Mouse (Mus musculus) urinary bladder, postnatal 25 days (tissue): Measurements from ENCODE around the gene Dusp13.

Source experiments
- DNase-seq: peaks from one replicate; pipeline ENCODE4 v3.0.0; 2022; ENCODE audit warnings: low spot score

The Dusp13 gene

GRCm38 (mm10) chr14:21747436-21748141 is 3.4 kb downstream of the Dusp13 start:
- no peak for DNase-seq

GRCm38 (mm10) chr14:21746846-21747245 is 4.1 kb downstream of the Dusp13 start:
- no peak for DNase-seq

DNA sequence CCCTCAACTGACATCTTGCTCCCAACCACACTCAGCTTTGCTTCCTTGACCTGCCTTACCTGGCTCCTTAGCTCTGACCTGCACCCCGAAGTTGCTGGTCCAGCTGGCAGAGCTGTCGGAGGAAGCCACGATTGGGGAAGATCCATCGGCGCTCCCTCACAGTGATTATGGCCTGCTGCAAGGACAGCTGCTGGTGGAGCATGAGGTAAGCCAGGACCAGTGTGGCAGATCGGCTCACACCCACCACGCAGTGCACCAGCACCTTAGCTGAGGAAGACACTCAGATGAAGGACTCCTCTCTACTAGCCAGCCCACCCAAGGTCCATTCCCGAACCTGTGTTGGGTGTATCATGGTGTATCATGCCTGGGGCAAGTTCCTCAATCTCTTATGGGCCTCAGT is 4.7 kb downstream of the Dusp13 start:
- DNase-seq = no peak

GRCm38 (mm10) chr14:21745149-21745548 is 5.8 kb downstream of the Dusp13 start:
- DNase-seq = no peak

DNA sequence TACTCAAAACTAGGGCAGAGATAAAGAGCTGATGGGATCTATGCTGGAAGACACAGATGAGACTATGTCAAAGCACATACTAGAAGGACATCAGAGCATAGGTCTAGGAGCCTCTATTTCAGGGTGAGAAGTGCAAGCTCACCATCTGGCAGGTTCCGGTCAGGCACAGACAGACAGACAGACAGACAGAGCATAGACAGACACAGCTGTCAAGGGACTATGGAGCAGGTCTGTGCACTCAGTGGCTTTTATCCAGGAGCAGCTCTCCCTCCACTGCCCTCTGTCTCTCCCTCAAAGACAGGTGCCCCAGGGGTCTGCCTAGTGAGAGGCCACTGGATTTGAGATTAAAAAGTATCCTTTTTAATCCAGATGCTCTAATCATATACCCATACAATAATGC is 6.8 kb downstream of the Dusp13 start:
- no peak for DNase-seq

DNA sequence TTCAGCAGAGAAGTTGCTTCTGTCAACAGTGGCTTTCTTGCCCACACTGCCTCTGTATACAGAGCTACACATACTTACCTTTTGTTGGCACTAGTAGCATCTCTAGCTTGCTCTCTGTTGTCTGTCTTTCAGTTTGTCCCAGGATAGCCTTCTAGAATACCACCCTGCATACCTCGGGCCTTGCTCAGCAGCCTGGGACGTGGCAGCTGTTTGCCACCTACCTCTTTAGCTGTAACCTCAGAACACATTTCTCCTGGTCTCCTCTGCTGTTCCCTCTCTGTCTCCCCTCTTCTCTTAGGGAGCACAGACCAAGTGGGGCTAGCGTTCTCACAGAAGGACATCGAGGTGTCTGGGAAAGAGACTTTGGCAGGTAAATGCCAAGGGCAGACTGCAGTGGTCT is 8.5 kb downstream of the Dusp13 start:
- no peak for DNase-seq

DNA sequence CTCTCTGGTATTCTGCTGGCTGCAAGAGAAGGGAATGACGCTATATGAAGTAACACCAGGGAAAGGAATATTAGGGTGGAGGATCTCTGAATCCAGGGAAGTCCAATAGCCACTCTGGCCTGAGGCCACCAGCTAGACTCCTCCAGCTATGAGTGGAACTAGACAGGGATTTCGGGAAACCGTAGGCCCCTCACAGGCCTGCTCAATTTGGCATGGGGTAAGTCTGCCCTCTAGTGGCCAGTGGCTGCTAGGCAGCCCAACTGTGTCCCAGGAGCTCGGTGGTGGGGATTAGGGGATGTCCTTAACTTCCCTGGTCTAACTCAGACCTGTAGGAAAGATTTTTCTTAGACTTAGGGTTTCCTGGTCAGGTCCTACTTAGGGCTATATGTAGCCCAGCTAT is 9.2 kb downstream of the Dusp13 start:
- peak; percentile 78 for DNase-seq

DNA sequence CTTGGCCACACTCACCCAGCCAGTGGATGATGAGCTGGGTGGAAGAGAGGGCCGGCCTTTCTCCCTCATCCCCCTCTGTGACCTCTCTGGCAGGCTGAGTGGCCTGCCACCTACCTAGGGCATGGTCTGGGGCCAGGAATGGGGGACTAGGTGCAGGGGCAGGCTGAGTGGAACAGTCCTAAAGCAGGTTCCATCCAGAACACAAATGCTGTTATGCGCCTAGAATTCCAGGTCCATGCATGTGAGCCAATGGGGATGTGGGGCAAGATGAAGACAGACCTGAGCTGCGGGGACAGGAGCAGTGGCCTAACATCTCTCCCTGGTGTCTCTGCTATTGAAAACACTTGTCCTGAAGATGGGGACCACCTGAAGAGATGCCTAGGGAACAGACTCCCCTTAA is 9.7 kb downstream of the Dusp13 start:
- DNase-seq = no peak

DNA sequence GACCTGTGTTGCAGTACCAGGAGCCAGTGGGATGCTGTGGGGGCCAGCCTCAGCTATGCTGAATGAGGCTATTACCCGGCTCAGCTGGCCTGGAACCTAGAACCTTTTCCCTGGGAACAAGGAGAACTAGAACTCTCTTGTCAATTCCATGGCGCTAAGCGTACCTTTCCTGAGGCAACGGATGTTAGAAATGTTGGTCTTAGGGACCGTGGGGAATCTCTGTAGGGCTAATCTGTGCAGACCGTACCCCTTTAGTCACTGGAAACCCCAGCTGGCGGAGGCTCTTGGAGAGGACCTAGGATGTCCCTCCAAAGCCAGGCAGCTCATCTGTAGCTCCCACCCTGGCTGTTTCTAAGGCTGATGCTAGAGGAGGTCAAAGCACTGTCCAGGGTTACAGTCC is 10.6 kb downstream of the Dusp13 start:
- no peak for DNase-seq

DNA sequence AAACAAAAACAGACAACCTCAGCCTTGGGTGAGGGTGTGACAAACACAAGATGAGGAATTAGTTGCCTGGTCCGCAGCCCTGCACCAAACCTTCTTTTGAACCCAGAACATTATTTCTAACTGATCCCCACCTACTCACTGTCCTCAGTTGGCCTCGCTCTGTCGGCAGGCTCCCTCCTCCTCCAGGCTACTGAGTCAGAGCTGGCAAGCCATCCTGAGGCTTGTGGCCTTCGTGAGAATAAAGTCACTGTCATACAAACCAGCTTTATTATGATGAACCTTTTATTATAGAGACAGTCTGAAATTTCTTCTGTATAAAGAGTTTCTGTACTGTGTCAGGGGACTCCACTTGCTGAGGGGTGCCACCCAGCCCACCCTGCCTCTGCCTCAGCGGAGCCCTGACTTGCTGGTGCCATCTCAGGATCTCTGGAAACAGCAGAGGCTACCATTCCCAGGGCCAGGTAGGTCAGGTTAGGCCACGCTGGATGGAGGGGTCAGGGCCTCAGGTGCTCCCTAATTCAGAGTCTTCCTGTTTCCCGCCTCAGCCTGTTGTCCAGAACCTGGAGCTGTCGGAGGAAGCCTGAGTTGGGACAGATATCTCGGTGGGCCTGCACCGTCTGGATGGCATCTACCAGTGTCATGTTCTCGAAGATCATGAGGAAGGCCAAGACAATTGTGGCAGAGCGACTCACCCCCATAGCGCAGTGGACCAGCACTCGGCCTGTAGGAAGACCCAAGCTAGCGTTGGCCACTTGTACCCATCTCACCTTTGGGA is 17.7 kb downstream of the Dusp13 start:
- DNase-seq = no peak

DNA sequence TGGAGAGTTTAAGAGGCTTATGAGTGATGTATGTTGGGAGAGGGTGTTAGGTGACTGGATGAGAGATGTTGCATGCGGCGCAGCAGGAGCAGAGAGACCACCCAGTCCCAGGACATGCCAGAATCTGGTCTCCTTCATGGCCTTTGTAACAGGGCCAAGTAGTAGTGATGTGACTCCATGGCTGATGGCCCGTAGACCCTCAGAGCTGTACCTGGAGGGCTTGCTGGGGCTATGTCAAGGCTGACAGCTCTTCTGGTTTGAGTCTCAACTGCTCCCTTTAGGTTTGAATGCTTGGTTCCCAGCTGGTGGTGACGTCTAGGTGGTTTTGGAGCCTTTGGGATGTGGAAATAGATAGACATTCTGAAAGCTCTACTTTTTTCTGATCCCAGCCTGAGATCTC is 21.0 kb downstream of the Dusp13 start:
- DNase-seq = no peak

- DNase-seq = no peak
Measured at GRCm38 (mm10) chr14:21729031-21729732, 21.8 kb downstream of the Dusp13 start.

DNA sequence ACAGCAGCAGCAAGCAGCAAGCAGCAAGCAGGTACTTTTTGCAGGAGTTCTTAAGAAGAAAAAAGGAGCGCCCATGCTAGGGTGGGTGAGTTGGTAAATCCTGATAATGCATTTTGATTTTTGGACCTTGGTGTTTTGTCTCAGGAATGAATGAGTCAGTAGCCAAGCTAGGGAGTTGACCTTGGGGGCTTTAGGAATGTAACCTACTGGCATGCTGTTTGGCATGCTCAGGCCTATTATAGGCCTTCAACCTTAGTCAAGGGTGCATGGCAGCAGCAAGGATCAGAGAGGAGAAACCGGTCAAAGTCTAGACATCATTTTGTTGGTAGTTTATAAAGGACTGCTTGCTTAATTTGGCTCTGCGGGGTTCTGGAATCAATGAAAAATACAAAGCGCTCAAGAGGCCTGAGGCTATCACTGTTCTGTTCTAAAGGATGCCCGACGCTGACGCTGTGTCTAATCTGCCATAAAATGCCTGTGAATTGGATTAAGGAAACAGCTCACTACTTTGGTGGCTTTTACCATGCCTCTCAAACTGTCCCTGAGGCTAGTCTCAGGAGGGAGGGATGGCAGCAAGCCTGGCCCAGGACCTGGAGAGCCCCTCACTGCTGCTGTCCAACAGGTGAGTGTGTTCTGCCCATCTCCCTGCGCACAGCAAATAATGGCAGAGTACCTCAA is 28.8 kb downstream of the Dusp13 start:
- no peak for DNase-seq

- DNase-seq = no peak
Measured at GRCm38 (mm10) chr14:21720430-21721205, 30.4 kb downstream of the Dusp13 start.

DNA sequence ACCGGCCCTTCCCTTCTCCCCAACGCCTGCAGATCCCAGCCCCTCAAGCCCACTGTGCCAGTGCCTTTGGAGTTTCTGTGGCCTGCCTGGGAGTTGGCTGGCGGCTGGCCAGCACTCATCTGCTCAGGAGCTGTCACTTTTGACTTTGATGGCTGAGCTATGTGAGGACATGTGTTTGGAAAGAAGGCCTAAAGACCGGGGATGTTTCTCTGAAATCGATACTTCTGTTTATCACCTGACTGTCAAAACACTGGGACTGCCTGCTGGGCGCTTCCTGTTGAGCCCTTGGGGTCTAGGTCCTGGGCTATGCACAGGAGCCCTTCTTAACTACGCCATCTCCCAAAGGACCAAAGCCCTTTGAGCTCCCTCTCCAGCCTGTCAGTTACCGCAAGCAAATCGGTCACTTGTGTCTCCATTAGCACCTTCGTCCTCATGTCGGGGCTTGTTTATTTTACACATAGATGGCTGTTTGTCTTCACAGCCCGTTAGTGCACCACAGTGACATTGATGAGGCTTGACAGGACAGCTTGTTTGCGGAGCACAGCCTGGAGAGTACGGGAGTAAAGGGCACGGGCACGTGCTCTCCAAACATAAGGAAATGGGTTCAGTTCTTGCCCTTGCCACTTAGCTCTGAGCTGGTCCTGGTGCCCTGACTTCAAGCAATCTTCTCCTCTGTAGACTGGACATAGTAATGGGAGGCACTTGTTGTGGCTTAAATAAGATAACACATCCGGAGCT is 31.2 kb downstream of the Dusp13 start:
- DNase-seq = no peak

DNA sequence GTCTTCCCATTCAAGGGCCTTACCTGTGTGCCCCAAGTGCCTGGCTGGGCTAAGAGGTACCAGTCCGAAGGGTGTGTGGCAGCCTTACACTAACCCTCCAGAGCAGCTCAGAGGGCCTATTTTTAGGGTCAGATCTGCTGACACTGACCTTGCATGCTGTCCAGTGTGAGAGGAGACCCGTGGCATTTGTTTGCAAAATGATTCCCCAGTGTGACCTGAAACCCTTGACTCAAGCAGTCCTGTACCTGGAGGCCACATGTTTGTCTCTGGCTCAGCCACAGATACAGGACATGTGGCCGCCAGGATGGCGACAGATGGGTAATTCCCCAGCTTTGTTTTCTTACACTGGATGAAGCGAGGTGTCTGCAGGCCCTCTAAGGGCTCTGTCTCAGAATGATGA is 36.5 kb downstream of the Dusp13 start, which contains the start of gene Dupd1:
Gene Dupd1 (minus strand): TSS at position 91 of the 400 bp plus-strand sequence.
- no peak for DNase-seq

DNA sequence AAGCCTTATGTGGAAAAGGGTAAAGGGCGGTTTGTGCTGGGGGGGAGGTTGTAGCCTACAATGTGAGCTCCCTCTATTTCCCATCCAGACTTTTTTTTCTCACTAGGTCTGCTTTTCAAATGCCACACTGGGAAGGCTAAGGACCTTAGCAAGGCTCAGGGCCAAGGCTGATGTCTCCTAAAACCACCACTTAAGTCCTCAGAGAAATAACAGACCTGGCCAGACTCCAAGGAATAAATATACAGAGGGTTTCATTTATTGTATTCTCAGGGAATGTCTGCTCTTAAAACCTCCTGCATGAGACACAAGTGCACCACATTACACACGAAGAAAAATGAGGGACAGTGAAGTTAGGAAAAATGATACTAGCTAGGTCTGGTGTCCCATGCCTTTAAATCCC is 39.8 kb downstream of the Dusp13 start:
- DNase-seq = no peak

- DNase-seq = no peak
Measured at GRCm38 (mm10) chr14:21709545-21709944, 41.4 kb downstream of the Dusp13 start.

GRCm38 (mm10) chr14:21706759-21707571 is 44.0 kb downstream of the Dusp13 start:
- DNase-seq = no peak

DNA sequence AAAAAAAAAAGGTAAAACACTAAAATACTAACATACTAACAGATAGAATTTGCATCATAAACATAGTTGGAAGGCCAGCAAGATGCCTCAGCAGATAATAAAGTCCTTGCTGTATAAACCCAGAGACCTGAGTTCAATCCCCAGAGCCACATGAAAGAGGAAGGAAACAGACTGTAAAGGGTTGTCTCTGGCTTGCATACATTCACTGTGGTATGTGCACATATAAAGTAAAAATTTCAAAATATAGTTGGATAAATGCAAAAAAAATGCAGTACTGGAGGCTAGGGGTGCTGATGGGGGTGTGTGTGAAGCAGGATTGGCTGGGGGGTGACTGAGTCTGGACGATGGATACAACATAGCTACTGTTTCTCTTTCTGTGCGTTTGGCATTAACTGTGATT is 45.5 kb downstream of the Dusp13 start:
- no peak for DNase-seq
